Mouse (Mus musculus): Measurements from ENCODE around the gene Magi3.

DNA sequence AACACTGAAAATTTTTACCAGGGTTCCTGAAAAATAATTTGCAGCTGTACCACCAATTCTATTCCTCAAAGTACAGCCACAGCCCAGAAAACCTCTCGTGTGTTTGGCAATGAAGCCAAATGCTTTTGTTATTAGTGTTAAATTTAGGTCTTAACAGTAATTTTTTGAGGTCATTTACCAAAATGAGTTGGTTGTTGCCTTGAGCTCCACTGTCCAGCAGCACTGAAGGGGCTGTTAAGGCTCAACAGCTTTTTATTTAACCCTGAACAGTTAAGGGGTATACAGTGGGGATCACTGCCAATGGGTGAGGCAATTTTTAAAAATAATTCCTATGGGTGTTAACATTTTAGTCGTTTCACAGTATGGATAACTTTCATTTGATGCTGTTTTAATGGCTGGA lies 252.9 kb downstream of the Magi3 start:
- TF ChIP-seq GATA1 (IDR thresholded peaks at IDR 0.05; ENCODE audit: low read length) (no peak), TAL1 (IDR thresholded peaks at IDR 0.05; ENCODE audit: low read length) (no peak)

All from erythroblast, embryonic 14.5 days (primary cell).